Comparison of ENCODE assay signal across 17 mouse cellular contexts in genomic region chr9:117388024-117388423, GRCm38 (mm10).
A peak's percentile ranks its signal among the peaks of the same experiment; 100 is the strongest.
DNase-seq lines count a peak whose midpoint lies in the region; ATAC-seq lines count a peak whose summit lies in the region.
"Had no signal": no experiment of that assay in that cellular context is flagged by ENCODE, and none has a peak within 500 bp of the region (broad histone marks: within the 10 kb centered on the region; RNA-seq: fewer than 3 reads in every experiment).

No protein-coding gene starts in this region.

- DNase-seq in forebrain, embryonic 11.5 days (ENCODE audit: low spot score) = no peak
- DNase-seq in midbrain, embryonic 14.5 days = peak; percentile 65
- DNase-seq in kidney, postnatal 14 days = peak; percentile 80
- no peak for DNase-seq in spleen, postnatal 36 days (ENCODE audit: low spot score in 2 of 2)
- DNase-seq: cerebellum, adult 11-12 months; heart, adult 18-20 months; heart, postnatal 4 days; lung, adult 2 months; lung, postnatal 36 days; retina, postnatal 1 day; thymus, postnatal 36 days had no signal

- peak; percentile 71 for ATAC-seq in forebrain, embryonic 15.5 days (replicated peaks)
- ATAC-seq in forebrain, embryonic 11.5 days (replicated peaks; ENCODE audit: low FRiP score) = no peak
- ATAC-seq in midbrain, embryonic 14.5 days (ENCODE audit: low FRiP score, low TSS enrichment) = no peak
- no peak for ATAC-seq in midbrain, embryonic 13.5 days
- peak; percentile 79 for ATAC-seq in forebrain, embryonic 16.5 days
- no peak for ATAC-seq in liver, embryonic 12.5 days

- H3K4me2 ChIP-seq in forebrain, embryonic 15.5 days (replicated peaks) = no peak overlapping the region
- H3K4me2 ChIP-seq in forebrain, embryonic 11.5 days (ENCODE audit: low read depth, low read length, severe bottlenecking) = no peak overlapping the region
- H3K4me2 ChIP-seq in midbrain, embryonic 14.5 days (ENCODE audit: low read length) = no peak overlapping the region
- no peak overlapping the region for H3K4me2 ChIP-seq in midbrain, embryonic 13.5 days (replicated peaks)
- H3K4me2 ChIP-seq in forebrain, embryonic 16.5 days (ENCODE audit: low read length) = no peak overlapping the region
- no peak overlapping the region for H3K4me2 ChIP-seq in liver, embryonic 12.5 days
- H3K4me2 ChIP-seq: embryonic facial prominence, embryonic 13.5 days; limb, embryonic 15.5 days had no signal

- H3K9ac ChIP-seq in forebrain, embryonic 15.5 days (replicated peaks) = no peak overlapping the region
- no peak overlapping the region for H3K9ac ChIP-seq in forebrain, embryonic 11.5 days (ENCODE audit: low read length)
- H3K9ac ChIP-seq in midbrain, embryonic 14.5 days (replicated peaks; ENCODE audit: low read length) = no peak overlapping the region
- H3K9ac ChIP-seq in midbrain, embryonic 13.5 days (replicated peaks) = no peak overlapping the region
- H3K9ac ChIP-seq in forebrain, embryonic 16.5 days (replicated peaks; ENCODE audit: low read depth, low read length) = no peak overlapping the region
- H3K9ac ChIP-seq in liver, embryonic 12.5 days = no peak overlapping the region
- H3K9ac ChIP-seq: embryonic facial prominence, embryonic 13.5 days; limb, embryonic 15.5 days had no signal

- H3K27me3 ChIP-seq in forebrain, embryonic 15.5 days = peaks cover 15% of the 10 kb centered on the region; the same call in 1 of the 2 replicates
- H3K27me3 ChIP-seq in forebrain, embryonic 11.5 days (ENCODE audit: control insufficient read depth, insufficient read depth, low read length) = no peaks in the 10 kb centered on the region
- no peaks in the 10 kb centered on the region for H3K27me3 ChIP-seq in midbrain, embryonic 14.5 days (ENCODE audit: control insufficient read depth, insufficient read depth, low read length)
- H3K27me3 ChIP-seq in midbrain, embryonic 13.5 days = no peaks in the 10 kb centered on the region
- peaks cover 10% of the 10 kb centered on the region for H3K27me3 ChIP-seq in forebrain, embryonic 16.5 days (replicated peaks; ENCODE audit: control insufficient read depth, insufficient read depth, low read length)
- no peaks in the 10 kb centered on the region for H3K27me3 ChIP-seq in liver, embryonic 12.5 days (replicated peaks)
- H3K27me3 ChIP-seq: embryonic facial prominence, embryonic 13.5 days; limb, embryonic 15.5 days had no signal

- H3K4me1 ChIP-seq in forebrain, embryonic 15.5 days = peaks cover 5% of the 10 kb centered on the region; the same call in 1 of the 2 replicates
- H3K4me1 ChIP-seq in forebrain, embryonic 11.5 days (replicated peaks; ENCODE audit: control insufficient read depth, insufficient read depth, low read length) = no peaks in the 10 kb centered on the region
- peaks cover 3% of the 10 kb centered on the region; the same call in 1 of the 2 replicates for H3K4me1 ChIP-seq in midbrain, embryonic 14.5 days (ENCODE audit: control insufficient read depth, insufficient read depth, low read length)
- H3K4me1 ChIP-seq in midbrain, embryonic 13.5 days (replicated peaks) = no peaks in the 10 kb centered on the region
- peaks cover 3% of the 10 kb centered on the region; the same call in 1 of the 2 replicates for H3K4me1 ChIP-seq in forebrain, embryonic 16.5 days (replicated peaks; ENCODE audit: control insufficient read depth, insufficient read depth, low read length)
- H3K4me1 ChIP-seq in liver, embryonic 12.5 days = peaks cover 3% of the 10 kb centered on the region; the same call in 1 of the 2 replicates
- H3K4me1 ChIP-seq: limb, embryonic 15.5 days had no signal

- H3K27ac ChIP-seq in forebrain, embryonic 15.5 days (replicated peaks) = no peak overlapping the region
- H3K27ac ChIP-seq in forebrain, embryonic 11.5 days (ENCODE audit: low read depth, low read length) = no peak overlapping the region
- no peak overlapping the region for H3K27ac ChIP-seq in midbrain, embryonic 14.5 days (replicated peaks; ENCODE audit: low read depth, low read length)
- no peak overlapping the region for H3K27ac ChIP-seq in midbrain, embryonic 13.5 days
- no peak overlapping the region for H3K27ac ChIP-seq in forebrain, embryonic 16.5 days (ENCODE audit: low read length)
- no peak overlapping the region for H3K27ac ChIP-seq in liver, embryonic 12.5 days
- H3K27ac ChIP-seq: embryonic facial prominence, embryonic 13.5 days; limb, embryonic 15.5 days had no signal

- H3K9me3 ChIP-seq in forebrain, embryonic 15.5 days = no peaks in the 10 kb centered on the region
- H3K9me3 ChIP-seq in forebrain, embryonic 11.5 days (ENCODE audit: control insufficient read depth, low read length) = no peaks in the 10 kb centered on the region
- H3K9me3 ChIP-seq in midbrain, embryonic 14.5 days (ENCODE audit: control insufficient read depth, low read length) = no peaks in the 10 kb centered on the region
- H3K9me3 ChIP-seq in midbrain, embryonic 13.5 days = no peaks in the 10 kb centered on the region
- no peaks in the 10 kb centered on the region for H3K9me3 ChIP-seq in forebrain, embryonic 16.5 days (ENCODE audit: control insufficient read depth, low read length)
- H3K9me3 ChIP-seq in liver, embryonic 12.5 days (replicated peaks) = no peaks in the 10 kb centered on the region
- H3K9me3 ChIP-seq: embryonic facial prominence, embryonic 13.5 days; limb, embryonic 15.5 days had no signal

- no peak overlapping the region for H3K4me3 ChIP-seq in forebrain, embryonic 15.5 days
- no peak overlapping the region for H3K4me3 ChIP-seq in forebrain, embryonic 11.5 days (ENCODE audit: low read depth, low read length)
- H3K4me3 ChIP-seq in midbrain, embryonic 14.5 days (replicated peaks; ENCODE audit: low read depth, low read length) = no peak overlapping the region
- H3K4me3 ChIP-seq in midbrain, embryonic 13.5 days (replicated peaks) = no peak overlapping the region
- H3K4me3 ChIP-seq in forebrain, embryonic 16.5 days (replicated peaks; ENCODE audit: low read length) = no peak overlapping the region
- H3K4me3 ChIP-seq in liver, embryonic 12.5 days = no peak overlapping the region
- H3K4me3 ChIP-seq: embryonic facial prominence, embryonic 13.5 days; limb, embryonic 15.5 days had no signal

- H3K36me3 ChIP-seq in forebrain, embryonic 15.5 days = no peaks in the 10 kb centered on the region
- H3K36me3 ChIP-seq in forebrain, embryonic 11.5 days (ENCODE audit: control insufficient read depth, insufficient read depth, low read length) = no peaks in the 10 kb centered on the region
- no peaks in the 10 kb centered on the region for H3K36me3 ChIP-seq in midbrain, embryonic 14.5 days (ENCODE audit: control insufficient read depth, insufficient read depth, low read length)
- no peaks in the 10 kb centered on the region for H3K36me3 ChIP-seq in midbrain, embryonic 13.5 days
- no peaks in the 10 kb centered on the region for H3K36me3 ChIP-seq in forebrain, embryonic 16.5 days (ENCODE audit: control insufficient read depth, insufficient read depth)
- no peaks in the 10 kb centered on the region for H3K36me3 ChIP-seq in liver, embryonic 12.5 days
- H3K36me3 ChIP-seq: embryonic facial prominence, embryonic 13.5 days; limb, embryonic 15.5 days had no signal

- whole genome bisulfite sequencing in forebrain, embryonic 15.5 days = 26% methylated on average over 9 of the region's 9 CpGs
- WGBS in forebrain, embryonic 11.5 days = 83% methylated on average over 9 of the region's 9 CpGs
- 65% methylated on average over 9 of the region's 9 CpGs for WGBS in midbrain, embryonic 14.5 days
- 66% methylated on average over 9 of the region's 9 CpGs for WGBS in midbrain, embryonic 13.5 days
- 21% methylated on average over 9 of the region's 9 CpGs for WGBS in forebrain, embryonic 16.5 days
- 72% methylated on average over 9 of the region's 9 CpGs for WGBS in liver, embryonic 12.5 days (ENCODE audit: insufficient replicate concordance)

Comparison
In these comparisons a context has a peak if more than half of its experiments do, and no peak if none do; other contexts are left out.
1. ATAC-seq: peak in forebrain, embryonic 15.5 days (single experiment) and forebrain, embryonic 16.5 days (single experiment); none in forebrain, embryonic 11.5 days (single experiment), midbrain, embryonic 14.5 days (single experiment), midbrain, embryonic 13.5 days (single experiment) and liver, embryonic 12.5 days (single experiment).
2. DNase-seq: peak in midbrain, embryonic 14.5 days (single experiment) and kidney, postnatal 14 days (single experiment); none in forebrain, embryonic 11.5 days (single experiment) and spleen, postnatal 36 days (0 of 2).